Mouse (Mus musculus): ENCODE results near the gene Rnf220. TPM values are rescaled to one million over a fixed set of nuclear protein-coding genes. Genes with fewer than 3 reads are reported as not detected.

The Rnf220 gene
- total RNA-seq (2023) = 100 to 1,000 TPM; 162 to 178 TPM

GRCm38 (mm10) chr4:117496482-117497165 lies at the start of gene Rnf220:
Gene Rnf220, minus strand, starts transcription at chr4:117497052.

GRCm38 (mm10) chr4:117251801-117252316 lies 245.0 kb downstream of the Rnf220 start, which contains the start of the genes Tmem53 and Armh1:
Gene Tmem53, plus strand, starts transcription at chr4:117251951.
Gene Armh1, minus strand, starts transcription at chr4:117252125.

Other genes with a start within 250 kb of the Rnf220 start
- gene Tmem53, start 245.1 kb downstream of the Rnf220 start, total RNA-seq (2023) = not detected
- not detected for gene Armh1, start 244.9 kb downstream of the Rnf220 start, total RNA-seq (2023)
- 10 to 100 TPM; 57.9 to 63.6 TPM for gene Eri3, start 53.3 kb upstream of the Rnf220 start, total RNA-seq (2023)
- 10 to 100 TPM; 30.5 to 31.9 TPM for gene Dmap1, start 185.2 kb upstream of the Rnf220 start, total RNA-seq (2023)
- not detected for gene Gm12845, start 227.4 kb upstream of the Rnf220 start, total RNA-seq (2023)